Mouse (Mus musculus): Measurements from ENCODE around the gene Bdkrb1. TPM values are rescaled to one million over a fixed set of nuclear protein-coding genes. Genes with fewer than 3 reads are reported as not detected.
A peak's percentile ranks its signal among the peaks of the same experiment; 100 is the strongest.

Bdkrb1 gene
- total RNA-seq (2015; ENCODE audit: low replicate concordance): not detected in 2 replicates
- not detected in 2 replicates for total RNA-seq (2017; ENCODE audit: low replicate concordance)

DNA sequence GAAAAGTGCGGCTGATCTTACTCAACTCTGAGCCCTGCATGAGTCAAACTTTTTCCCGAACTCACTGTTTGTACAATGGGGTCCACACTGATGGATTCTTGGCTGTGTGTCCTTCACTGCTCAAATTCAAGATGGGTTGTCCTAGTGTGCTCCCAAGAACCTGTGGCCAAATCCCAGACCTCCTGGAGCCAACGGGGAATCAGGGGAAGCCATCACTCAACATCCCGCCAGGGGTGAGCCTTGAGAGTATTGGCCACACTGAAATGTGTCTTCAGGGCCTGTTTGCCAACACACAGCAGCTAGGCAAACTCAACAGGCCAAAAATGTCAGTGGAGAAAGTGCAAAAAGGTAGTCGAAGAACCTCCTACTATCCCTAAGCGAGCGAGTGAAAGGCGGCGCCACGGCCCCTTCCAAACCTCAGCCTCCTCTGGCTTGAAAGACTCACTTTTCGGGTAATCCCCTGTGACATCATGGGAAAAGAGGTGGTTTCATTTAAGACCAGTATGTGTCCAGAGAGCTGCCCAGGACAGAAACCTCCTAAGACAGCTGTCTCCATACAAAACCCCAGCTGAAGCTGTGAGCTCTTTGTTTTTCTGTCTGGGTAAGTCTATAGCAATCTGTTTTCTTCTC lies at the start of gene Bdkrb1:
Gene Bdkrb1, plus strand, starts transcription at position 505 of the 630 bp plus-strand sequence.
- ATAC-seq (replicated peaks; ENCODE audit: low FRiP score, poor library complexity, severe bottlenecking): no peak

DNA sequence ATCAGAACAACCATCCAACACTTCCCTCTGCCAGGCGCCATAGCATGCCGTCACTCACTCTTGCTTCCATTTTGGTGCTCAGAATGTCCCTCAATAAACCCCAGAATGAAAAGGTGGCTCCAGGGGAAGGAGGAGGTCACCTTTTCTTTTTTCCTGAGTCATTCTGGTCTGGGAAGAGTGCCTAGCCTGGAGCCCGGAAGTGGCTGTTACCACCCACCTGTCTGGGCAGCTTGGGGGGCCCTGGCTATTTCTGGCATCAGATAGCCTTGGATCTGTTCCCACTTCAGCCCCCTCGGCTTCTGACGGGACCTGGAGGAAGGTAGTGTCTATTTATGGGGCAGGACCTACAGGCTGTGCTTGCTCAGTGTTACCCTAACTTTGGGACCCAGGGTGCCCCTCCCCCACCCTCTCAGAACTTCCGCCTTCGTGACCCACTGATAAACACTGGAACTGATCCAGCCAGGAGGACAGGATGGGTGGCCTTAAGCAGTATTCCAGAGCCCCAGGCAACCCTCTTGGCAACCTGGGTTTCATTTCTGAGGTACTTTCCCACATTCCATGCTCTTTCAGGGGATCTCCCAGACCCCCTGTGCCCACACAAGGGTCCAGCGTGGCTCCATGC lies 48.6 kb upstream of the Bdkrb1 start:
- no peak for ATAC-seq (replicated peaks; ENCODE audit: low FRiP score, poor library complexity, severe bottlenecking)

DNA sequence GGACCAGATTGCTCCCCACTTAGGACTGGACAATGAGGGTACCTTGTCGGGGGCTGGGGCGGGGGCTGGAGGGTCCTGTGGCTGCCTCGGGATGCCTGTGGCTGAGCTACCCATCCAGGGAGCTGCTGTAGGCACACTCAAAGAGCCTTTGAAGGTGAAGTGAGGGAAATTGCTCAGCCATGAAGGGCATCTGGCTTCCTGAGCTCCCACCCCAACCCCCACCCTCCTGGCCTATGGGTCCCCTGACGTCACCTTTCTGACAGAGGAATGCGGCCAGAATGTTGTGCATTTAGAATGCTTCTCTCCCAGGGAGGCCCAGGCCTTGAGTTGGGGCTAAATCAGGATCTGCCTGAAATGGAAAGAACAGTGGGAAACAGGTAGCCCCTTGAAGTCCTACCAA lies 47.7 kb upstream of the Bdkrb1 start:
- no peak for ATAC-seq (replicated peaks; ENCODE audit: low FRiP score, poor library complexity, severe bottlenecking)

DNA sequence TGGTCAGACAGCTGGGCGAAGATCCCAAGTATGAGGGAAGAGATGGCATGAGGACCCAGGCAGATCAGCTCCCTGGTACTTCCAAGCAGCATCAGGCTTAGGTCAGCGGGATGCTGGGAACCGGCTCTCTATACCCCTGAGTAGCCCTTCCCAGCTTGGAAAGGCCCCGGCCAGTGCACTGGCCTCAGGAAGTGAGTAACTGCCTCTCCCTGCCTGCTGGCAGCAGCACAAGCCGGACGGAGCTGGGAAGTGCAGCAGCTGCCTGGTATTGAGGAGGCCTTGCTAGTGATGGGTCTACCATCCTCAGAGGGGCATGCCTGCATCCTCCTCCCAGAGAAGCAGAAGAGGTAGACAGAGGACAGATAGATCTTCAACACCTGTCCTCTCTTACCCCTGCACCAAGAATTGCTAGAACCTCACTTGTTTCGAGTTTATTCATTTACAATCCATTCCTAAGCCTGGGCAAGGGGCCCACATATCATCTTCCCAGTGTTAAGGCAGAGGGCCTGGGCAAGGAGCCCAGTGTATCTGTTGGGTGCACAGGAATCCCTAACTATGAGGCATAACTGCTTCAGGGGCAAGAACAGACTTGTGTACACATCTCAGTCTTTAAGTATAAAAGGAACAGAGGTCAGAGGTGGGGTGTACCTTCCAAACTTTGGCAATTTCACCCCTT lies 45.5 kb upstream of the Bdkrb1 start:
- ATAC-seq (replicated peaks; ENCODE audit: low FRiP score, poor library complexity, severe bottlenecking): no peak

DNA sequence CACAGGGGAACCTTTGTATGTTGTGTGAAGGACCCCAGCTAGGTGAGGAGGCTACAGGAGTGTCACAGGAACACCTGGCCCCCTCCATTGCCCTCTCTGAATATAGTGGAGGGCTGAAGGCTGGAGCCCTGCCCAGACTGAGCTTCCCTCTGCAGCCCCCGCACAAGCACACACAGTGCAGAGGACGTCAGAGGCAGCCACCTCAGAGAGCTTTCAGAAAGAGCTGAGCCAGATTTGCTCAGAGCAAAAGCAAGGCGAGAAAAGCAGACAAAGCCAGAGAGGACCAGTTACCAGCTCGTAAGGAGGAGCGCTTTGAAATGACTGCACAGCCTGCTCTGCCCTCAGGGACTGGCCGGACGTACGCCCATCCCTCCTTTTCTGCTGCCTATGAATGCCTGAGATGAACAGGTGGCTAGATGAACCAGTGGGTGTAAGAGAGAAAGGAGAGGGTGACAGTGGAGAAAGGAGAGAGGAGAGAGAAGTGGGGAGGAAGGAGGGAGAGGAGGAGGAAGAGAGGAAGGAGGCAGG lies 41.8 kb upstream of the Bdkrb1 start:
- ATAC-seq (replicated peaks; ENCODE audit: low FRiP score, poor library complexity, severe bottlenecking): no peak

DNA sequence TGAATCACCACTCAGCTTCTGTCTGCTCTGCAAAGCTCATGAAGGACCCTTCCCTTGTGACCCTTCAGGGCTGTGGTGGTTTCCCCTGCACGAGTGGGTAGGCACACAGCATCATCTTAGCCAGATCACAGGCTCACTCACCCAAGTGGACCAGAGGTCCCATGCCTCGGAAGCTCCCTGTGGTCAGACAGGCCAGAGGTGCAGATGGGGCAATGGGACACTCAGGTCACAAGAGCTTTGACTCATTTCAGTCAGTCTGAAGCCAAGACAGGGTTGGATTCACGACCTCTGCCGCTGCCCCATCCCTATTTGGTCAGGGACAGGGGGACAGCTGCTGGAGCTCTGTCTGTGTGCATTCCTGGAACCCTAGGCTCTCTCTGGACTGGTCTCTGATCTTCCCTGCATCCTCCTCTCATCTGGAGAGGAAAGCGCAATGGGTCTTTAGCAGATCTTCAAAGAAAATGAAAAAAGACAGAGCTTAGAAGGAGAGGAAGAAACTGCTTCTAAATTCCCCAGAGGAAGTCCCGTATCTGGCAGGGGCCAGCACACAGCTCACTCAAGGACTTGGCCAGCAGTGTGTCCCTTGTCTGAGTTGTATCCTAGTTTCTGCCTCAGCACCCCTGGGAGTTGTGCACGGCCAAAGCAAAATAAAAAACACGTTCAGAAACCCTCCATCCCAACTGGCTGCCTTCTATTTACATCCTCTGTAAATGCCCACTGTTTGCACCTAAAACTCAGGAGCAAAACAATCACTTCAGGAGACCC lies 40.6 kb upstream of the Bdkrb1 start:
- ATAC-seq (replicated peaks; ENCODE audit: low FRiP score, poor library complexity, severe bottlenecking): no peak

DNA sequence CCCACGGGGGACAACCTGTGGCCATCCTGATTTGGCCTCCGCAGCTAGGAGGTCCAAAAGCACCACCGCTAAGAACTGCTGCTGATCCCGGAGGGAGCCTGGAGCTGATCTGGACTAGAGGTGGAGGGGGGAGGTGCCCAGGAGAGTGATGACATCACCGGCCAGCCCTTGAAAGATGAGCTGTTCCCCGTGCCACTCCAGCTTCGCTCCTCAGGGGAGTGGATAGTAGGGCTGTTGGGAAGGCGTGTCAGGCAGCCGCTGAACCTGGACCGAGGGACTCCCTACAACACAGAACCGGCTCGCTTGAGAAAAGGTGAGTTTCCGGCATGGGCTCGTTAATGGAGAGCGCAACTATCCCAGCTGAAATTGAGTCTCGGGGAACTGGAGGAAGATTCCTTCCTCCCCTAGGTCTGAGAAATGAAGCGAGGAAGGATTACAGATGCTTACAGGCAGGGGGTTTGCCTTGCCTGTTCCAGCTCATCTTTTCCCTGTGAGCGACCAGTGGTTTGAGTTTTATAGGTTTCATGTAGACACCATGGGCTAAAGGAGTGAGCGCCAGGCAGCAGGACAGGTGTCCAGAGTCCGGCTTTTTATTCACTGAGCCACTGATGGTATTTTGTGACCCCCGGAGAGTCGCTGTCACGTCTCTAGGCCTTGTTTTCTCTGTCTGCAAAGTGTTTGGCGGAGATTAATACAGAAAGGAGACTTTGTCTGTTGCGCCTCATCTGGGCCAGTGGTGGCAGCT lies 39.8 kb upstream of the Bdkrb1 start, which contains the start of gene Bdkrb2:
Gene Bdkrb2, plus strand, starts transcription at position 291 of the 745 bp plus-strand sequence.
- no peak for ATAC-seq (replicated peaks; ENCODE audit: low FRiP score, poor library complexity, severe bottlenecking)

DNA sequence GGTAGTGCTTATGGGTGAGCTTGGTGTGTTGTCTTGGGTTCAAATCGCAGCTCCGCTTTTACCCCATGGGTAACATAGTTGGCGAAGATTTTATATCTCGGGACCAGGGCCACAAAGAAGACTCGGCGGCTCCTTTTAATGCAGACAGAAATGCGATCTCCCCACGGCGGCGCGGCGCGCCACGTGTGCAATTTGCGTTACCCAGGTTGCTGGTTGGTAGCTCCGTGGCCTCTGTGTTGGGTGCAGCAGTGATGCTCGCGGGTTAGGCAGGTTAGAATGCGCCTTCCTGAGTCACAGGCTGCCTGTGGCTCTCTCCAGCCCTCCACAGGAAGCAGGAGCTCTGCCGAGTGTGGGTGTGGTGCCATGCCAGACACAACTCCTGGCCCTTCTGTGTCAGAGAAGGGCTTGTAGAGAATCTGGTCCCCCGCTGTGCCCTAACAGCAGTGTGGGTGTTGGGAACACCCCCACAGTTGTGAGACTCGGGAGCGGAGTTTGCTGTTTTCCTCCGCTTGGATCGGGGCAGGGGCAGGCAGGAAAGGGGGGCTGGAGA lies 39.1 kb upstream of the Bdkrb1 start:
- no peak for ATAC-seq (replicated peaks; ENCODE audit: low FRiP score, poor library complexity, severe bottlenecking)

DNA sequence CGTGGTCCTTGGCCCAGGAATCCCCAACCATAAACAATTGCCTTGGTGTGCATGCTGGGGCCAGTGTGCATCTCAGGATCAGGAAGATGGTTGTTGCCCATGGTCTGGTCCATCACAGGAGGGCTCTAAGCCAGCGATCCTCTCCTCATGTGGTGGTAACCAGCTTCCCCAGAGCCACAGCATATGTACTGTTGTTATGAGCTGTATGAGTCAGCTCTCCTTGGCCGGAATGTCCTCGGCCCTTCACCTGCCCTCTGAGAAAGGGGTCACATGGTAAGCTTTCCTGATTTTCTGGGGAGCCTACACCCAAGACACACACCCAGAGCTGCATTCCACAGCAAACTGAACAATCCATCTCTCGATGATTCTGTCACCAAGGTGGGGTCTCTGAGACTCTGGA lies 37.7 kb upstream of the Bdkrb1 start:
- ATAC-seq (replicated peaks; ENCODE audit: low FRiP score, poor library complexity, severe bottlenecking): no peak

DNA sequence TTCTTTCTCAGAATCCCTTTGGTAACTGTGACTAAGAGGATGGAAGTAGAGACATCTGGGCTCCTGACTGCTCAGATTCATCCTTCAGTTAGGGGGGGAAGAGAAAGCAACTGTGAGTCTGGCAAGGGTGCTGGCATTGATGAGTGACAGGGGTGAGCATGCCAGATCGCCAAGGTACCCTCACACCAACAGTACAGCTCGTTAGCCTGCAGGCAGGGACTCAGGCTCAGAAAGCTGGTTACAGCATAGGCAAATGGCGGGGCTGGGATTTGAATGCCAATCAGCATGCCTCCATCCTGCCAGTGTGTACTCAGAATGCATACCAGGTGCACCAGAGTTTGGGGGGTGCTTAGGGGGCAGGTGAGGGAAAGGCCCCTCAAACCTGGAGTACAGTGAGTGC lies 31.0 kb upstream of the Bdkrb1 start:
- no peak for ATAC-seq (replicated peaks; ENCODE audit: low FRiP score, poor library complexity, severe bottlenecking)

DNA sequence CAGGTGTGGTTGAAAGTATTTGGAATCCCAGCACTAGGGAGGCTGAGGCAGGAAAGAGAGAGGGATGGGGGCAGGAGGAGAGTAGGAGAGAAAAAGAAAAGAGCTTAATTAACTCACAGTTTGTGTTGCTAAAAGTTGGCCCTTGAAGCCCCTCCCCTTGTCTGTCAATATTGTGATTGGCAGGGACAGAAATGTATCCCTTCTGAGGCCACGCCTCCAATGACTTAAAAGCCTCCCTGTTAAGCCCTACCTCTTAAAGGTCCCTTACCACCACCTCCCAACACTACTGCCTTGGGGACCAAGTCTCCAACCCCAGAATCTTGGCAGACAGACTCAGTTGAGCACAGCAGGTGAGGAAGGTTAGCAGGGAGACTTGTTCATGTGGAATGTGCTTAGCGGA lies 30.3 kb upstream of the Bdkrb1 start:
- no peak for ATAC-seq (replicated peaks; ENCODE audit: low FRiP score, poor library complexity, severe bottlenecking)

DNA sequence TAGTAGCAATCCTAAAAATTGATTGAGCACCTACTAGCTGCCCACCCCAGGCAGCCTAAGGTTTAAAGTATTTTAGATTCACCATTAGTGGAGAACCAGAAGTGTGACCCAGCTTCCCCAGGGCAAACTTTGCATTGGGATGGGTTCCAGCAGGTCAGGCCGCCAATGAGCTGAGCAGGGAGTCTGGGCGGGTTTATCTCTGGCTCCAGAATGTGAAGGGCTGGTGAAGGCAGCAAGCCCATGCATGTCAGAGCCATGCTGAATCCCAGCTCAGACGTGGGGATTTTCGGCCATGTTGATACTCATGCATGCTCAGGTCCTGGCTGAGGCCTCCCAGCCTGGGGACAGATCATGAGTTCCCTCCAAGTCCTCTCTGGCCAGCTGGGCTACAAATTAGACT lies 28.5 kb upstream of the Bdkrb1 start:
- ATAC-seq (replicated peaks; ENCODE audit: low FRiP score, poor library complexity, severe bottlenecking): no peak

DNA sequence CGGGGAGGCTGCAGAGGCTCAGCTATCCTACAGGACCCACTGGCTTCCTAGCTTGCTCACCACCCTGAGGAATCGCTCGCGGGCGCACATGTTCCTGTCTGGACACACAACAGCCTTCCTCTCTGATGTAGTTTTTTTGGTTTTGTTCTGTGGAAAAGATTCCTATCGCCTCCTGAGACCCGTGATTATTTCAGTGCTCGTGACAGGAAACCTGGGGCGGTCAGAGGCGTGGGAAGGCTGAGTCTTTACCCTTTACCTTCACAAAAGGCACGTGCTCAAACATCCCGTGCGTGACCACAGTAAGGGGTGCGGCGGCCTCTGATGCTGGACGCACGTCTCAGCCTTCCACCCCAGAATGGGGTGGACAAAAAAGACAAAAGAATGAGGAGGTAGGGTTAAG lies 22.4 kb upstream of the Bdkrb1 start:
- ATAC-seq (replicated peaks; ENCODE audit: low FRiP score, poor library complexity, severe bottlenecking): no peak

DNA sequence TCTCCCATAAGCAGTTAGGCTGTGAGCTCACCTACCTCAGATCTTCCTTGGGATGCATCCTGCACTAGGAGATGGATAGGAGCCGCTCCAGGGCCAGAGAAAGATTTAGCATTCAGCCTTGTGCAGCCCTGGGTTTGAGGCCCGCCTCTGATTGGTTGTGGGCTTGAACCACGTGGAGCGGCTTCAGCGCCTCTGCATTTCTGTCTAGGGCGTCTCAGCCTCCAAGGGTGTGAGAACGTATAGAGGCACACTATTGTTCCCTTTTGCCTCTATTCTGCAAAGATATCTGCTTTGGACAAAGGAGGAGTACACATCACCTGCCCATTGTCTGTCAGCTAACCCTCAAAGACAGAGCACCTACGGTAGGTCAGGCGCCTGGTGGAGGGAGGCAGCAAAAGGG lies 20.4 kb upstream of the Bdkrb1 start:
- no peak for ATAC-seq (replicated peaks; ENCODE audit: low FRiP score, poor library complexity, severe bottlenecking)

DNA sequence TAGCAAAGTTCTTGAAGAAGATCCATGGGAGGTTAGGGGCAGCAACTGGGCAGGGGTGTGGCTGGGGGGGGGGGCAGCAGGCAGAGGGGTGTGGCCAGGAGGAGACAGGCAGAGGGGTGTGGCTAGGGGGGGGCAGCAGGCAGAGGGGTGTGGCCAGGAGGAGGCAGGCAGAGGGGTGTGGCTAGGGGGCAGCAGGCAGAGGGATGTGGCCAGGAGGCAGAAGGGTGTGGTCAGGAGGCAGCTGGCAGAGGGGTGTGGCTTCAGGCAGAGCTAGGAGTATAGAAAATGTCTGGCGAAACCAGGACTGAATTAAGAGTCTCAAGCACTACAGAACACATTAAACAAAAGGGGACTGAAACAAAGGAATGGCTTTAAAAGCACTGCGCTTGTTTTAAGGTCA lies 19.4 kb upstream of the Bdkrb1 start:
- peak; percentile 69 for ATAC-seq (replicated peaks; ENCODE audit: low FRiP score, poor library complexity, severe bottlenecking)

DNA sequence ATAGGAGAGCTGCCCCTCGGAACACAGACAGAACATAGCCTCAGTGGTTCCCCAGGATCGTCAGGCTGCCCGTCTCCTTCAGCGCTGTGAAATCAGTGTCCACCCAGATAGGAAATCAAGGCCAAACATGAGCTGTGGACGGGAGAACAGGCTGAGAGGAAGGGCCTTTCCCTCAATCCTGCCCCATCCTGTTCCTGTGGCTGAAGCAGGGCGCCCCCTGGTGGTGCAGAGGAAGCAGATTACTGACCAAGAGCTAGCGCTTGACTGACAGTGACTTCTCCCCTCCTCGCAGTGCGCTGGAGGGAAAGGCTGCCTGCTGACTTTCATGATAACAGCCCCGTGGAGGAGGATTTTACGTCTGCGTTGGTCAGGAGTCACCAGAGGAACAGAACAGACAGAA lies 18.0 kb upstream of the Bdkrb1 start:
- ATAC-seq (replicated peaks; ENCODE audit: low FRiP score, poor library complexity, severe bottlenecking): peak; percentile 58; the same call in 1 of the 2 replicates

DNA sequence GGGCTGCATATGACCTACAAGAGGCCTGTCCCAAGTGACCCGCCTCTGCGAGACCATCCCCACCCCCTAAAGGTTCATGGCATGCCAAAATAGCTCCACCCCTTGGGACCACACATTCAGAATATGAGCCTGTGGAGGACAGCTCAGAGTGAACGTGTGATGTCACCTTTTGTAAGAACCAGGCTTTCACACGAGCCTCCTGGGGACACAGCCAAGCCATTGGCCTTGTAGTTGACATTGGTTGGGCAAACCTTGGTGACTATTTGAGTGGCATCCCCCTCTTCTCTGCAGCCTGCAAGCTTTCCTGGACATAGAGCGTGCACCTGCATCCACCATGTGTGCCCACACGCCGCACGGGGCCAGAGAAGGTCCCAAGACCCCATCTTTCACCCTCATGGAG lies 15.4 kb upstream of the Bdkrb1 start:
- no peak for ATAC-seq (replicated peaks; ENCODE audit: low FRiP score, poor library complexity, severe bottlenecking)

DNA sequence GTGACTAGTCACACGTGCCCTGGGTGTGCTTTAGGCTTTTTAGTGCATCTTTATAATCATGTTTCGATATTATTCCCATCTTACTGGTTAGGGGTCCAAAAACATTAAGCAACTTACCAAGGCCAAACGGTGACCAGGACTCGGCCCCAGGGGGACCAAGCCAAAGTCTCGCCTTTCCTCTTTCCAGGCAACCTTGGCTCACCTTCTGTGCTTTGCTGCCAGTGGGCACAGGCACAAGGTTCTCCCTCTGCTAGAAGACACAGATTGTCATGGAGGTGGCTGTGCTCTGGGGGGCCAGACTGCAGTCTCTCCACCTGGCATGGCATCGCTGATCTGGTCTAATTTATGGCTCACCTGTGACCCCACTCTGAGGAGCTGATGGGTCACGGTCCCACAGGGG lies 12.1 kb upstream of the Bdkrb1 start:
- no peak for ATAC-seq (replicated peaks; ENCODE audit: low FRiP score, poor library complexity, severe bottlenecking)

DNA sequence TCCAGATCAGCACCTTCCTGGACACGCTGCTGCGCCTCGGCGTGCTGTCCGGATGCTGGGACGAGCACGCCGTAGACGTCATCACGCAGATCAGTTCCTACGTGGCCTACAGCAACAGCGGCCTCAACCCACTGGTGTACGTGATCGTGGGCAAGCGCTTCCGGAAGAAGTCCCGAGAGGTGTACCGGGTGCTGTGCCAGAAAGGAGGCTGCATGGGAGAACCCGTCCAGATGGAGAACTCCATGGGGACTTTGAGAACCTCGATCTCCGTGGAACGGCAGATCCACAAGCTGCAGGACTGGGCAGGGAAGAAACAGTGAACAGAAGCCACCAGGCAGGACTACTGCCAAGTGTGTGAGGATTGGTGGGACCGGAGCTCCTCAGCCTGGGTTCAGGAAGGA lies 10.5 kb upstream of the Bdkrb1 start:
- ATAC-seq (replicated peaks; ENCODE audit: low FRiP score, poor library complexity, severe bottlenecking): no peak

All from erythroblast, adult 5-6 weeks (primary cell).